Mouse (Mus musculus): Measurements from ENCODE around the gene Acin1.

Gene Acin1

GRCm38 (mm10) chr14:54609962-54610361 lies 76.8 kb downstream of the Acin1 start:
- DNase-seq (ENCODE audit: low spot score in 2 of 2): no peak

- DNase-seq (ENCODE audit: low spot score in 2 of 2): no peak
Measured at GRCm38 (mm10) chr14:54609245-54609644, 77.5 kb downstream of the Acin1 start.

- no peak for DNase-seq (ENCODE audit: low spot score in 2 of 2)
Measured at GRCm38 (mm10) chr14:54607226-54607625, 79.5 kb downstream of the Acin1 start.

DNA sequence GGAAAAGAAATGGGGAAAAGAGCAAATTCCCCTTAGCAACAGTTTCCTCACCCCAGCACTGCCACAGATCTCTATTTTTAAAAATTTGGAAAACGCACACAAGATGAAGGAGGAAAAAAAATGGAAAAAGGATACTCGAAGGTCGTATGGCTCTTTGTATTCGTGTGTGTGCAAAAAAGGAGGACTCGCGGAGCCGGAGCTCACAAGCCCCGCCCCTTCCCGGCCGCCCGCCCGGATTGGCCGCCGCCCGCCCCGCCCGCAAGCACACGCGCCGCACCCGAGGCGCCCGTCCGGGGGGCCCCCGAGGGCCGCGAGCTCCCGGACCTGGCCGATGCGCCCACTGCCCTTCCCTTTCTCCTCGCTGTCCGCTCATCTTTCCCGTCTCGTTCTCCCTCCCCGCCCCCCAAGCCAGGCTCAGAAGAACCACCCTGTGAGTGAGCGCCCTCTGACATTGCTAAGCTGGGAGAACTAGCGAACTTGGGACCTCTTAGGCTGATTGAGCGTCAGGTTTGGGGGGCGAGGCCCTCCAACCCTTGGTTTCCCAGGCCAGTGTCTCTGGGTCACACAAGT lies 80.9 kb downstream of the Acin1 start, which contains the start of gene 4931414P19Rik:
Gene 4931414P19Rik (minus strand): TSS at position 242 of the 570 bp plus-strand sequence.
- DNase-seq (ENCODE audit: low spot score in 2 of 2): peak; percentile 55 to 72

DNA sequence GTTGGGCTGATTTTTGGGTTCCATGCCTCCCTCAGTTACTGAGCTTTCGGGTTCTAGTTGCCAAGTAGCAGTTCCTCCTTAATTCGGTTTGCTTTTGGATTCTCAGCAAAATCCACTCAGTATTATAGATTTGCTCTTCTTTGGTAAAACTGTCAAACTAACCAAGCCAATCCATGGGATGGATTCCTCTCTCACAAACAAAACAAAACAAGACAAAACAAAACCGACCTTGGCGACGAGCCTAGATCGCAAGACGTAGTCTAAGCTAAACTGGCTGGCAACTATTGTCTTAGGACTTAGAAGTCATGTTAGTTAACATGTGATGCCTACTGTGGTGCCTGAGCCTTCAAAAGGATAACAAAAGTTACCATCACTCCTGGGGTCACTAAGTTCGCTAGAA lies 83.0 kb downstream of the Acin1 start:
- no peak for DNase-seq (ENCODE audit: low spot score in 2 of 2)

GRCm38 (mm10) chr14:54603038-54603654 lies 83.6 kb downstream of the Acin1 start:
- peak; percentile 97 to 98 for DNase-seq (ENCODE audit: low spot score in 2 of 2)

- no peak for DNase-seq (ENCODE audit: low spot score in 2 of 2)
Measured at GRCm38 (mm10) chr14:54602613-54603012, 84.1 kb downstream of the Acin1 start.

DNA sequence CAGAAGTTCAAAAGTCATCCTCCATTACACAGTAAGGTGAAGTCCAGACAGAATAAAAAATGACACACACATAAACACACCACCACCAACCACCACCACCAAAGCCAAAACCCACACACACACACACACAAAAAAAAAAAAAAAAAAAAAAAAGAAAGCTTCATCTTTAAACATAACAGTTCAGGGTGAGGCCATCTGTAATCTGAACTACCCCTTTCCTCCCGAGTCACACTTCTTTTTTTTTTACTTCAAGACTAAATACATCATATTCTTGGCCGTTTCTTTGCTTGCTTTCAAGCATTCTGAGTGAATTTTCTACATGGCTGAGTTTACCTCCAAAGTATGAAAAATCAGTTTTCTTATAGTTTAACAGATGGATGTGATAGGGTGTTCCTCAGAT lies 85.1 kb downstream of the Acin1 start:
- no peak for DNase-seq (ENCODE audit: low spot score in 2 of 2)

DNA sequence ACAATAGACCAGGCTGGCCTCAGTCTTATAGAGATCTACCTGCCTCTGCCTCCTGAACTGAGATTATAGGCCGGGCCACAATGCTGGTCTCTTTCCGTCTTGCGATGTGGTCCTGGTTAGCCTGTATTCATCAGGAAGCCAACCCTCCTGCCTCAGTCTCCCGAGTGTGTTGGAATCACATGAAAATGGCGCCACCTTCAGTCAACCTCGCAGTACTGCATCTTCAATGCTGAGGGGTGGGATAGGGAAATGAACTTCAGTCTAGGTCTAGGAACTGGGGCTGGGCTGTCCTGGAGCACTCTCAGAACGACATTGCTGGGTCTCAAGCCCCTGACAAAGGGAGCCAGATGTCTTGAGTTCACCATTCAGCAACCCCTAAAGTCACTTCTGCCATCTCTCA lies 89.6 kb downstream of the Acin1 start:
- no peak for DNase-seq (ENCODE audit: low spot score in 2 of 2)

GRCm38 (mm10) chr14:54594631-54595414 lies 91.9 kb downstream of the Acin1 start:
- no peak for DNase-seq (ENCODE audit: low spot score in 2 of 2)

- DNase-seq (ENCODE audit: low spot score in 2 of 2): no peak
Measured at GRCm38 (mm10) chr14:54594055-54594454, 92.7 kb downstream of the Acin1 start.

GRCm38 (mm10) chr14:54592319-54592934 lies 94.3 kb downstream of the Acin1 start:
- peak in 1 of 2 experiments; percentile 55 for DNase-seq (ENCODE audit: low spot score in 2 of 2)
